Mouse (Mus musculus) right cerebral cortex, postnatal 14 days (tissue): ENCODE data around the gene Ppargc1a.

ENCODE experiments used
- DNase-seq: peaks from one replicate; pipeline ENCODE4 v3.0.0; 2022

Ppargc1a gene

DNA sequence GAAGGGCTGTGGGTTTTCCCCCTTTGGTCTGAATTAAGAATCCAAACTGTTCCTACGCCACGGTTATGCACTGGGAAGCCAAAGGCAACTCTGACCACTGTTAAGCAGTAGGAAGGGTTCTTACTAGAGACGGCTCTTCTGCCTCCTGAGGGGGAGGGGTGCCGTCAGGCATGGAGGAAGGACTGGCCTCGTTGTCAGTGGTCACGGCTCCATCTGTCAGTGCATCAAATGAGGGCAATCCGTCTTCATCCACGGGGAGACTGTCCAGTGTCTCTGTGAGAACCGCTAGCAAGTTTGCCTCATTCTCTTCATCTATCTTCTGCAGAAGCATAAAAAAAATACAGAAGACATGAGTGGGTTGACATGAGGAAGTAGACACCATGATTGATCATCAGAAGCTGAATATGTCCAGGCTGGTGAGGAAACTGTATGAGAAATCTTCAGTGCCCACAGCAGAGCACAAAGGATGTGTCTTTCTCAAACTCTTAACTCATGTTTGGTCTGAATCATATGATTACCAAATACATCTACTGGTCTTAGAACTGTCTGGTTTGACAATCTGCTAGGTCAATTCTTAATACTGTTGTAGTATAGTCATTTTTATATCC lies 69.5 kb downstream of the Ppargc1a start:
- no peak for DNase-seq

DNA sequence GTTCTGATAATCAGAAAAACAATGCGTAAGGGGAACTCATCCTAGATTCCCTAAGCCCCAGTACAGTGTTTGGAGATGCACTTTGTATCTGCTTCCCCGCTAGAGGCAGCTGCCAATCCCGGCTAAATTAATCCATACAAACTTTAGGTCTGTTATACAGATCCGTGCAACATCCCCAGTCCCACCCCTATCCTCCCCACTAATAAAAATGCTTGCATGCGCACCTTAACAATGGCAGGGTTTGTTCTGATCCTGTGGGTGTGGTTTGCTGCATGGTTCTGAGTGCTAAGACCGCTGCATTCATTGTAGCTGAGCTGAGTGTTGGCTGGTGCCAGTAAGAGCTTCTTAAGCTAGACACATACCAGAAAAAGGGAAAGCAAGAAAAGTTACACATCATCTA lies 72.1 kb downstream of the Ppargc1a start:
- no peak for DNase-seq

DNA sequence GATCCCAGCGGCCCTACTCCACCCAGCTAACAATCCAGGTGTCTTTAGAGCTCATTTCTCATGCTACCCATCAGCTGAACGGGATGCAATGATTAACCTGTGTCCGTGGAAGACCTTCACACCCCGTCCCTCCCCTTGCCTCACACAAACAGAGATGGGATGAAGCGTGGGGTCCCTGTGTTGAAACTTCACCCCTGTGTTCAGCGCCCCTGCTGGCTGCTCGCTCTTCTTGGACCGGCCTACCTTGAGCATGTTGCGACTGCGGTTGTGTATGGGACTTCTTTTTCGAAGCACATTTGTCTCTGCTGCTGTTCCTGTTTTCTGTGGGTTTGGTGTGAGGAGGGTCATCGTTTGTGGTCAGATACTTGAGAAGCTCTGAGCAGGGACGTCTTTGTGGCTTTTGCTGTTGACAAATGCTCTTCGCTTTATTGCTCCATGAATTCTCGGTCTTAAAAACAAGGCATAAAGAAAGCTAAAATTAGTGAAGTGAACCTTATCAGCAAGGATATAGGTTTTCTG lies 73.1 kb downstream of the Ppargc1a start:
- DNase-seq: no peak

DNA sequence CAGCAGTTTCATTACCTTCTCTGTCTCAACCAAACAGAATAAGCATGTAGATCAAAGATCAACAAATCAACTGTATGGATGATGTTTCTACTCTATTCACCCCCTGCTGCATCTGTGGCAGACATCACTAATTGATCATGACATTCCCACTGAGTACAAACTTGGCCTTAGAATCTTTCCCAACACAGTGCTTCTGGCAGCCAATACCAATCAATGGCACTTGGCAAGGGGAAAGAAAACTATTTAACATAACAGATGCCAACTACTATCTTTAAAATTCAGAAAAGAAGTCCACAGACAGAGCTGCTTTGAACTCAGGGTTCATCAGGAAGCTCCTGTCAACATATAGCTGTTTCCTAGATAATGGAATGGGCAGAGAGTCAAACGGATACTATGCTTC lies 83.8 kb downstream of the Ppargc1a start:
- no peak for DNase-seq

DNA sequence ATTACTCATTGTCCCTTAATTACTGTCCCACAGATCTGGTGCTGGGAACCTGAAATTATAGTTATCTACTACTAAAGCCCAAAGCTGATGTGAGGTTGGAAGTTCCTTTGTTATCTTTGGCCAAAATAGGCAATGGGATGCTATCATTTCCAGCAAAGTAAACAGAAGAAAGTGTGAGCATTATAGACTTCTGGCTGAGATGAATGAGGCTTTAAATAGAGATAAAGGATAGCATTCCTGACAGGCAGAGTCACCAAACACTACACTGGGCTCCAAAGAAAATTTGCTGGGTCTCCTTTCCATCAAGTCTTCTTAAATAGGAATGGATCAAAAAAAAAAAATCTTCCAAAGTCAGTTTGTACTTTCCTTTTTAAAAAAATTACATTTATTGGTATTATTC lies 87.7 kb downstream of the Ppargc1a start:
- DNase-seq: no peak

DNA sequence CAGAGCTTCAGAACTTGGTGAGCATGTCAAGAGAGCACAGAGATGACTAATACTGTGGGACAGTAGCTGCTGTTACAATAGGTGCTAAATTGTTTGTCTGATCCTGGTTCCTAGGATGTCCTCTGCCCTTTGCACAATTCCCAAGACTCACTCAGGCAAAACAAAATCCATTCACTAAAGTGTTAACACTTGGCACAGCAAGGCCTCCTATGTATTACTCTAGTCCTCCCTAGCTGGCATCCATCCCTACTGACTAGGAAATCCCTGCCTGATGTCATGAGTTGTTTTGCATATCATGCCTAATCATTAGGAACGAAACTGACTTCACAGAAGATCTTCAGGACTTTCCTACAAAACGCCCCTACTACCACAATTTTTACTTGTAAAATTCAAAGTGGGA lies 88.1 kb downstream of the Ppargc1a start:
- no peak for DNase-seq

DNA sequence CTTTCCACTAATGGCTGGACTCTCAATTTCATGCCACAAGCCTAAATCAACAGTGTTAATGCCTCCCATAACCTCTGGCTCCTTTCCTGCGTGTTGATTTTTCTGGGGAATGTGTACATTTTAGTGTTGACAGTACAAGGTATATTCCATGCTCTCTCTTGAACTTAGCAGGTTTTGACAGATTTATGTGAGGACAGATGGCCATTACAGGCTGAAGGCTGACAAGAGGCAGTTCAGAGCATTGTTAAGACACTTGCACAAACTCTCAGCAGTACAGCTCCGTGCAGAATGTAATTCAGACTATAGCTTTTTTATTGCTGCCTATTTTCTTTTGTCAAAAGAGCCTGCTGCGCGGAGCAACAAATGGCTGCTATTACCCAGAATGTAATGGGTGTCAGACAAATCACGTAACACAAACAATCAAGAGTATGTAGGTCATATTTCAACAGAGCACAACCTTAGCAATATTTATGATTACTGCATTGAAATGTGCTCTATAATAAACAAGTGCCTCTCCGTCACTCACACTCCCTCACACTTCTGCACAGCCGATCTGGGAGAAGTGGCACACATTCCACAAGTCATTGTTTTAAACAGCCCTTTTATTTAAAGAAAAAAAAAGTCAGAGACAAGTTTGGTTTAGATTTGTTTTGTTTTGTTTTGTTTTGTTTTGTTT lies 89.1 kb downstream of the Ppargc1a start:
- no peak for DNase-seq

DNA sequence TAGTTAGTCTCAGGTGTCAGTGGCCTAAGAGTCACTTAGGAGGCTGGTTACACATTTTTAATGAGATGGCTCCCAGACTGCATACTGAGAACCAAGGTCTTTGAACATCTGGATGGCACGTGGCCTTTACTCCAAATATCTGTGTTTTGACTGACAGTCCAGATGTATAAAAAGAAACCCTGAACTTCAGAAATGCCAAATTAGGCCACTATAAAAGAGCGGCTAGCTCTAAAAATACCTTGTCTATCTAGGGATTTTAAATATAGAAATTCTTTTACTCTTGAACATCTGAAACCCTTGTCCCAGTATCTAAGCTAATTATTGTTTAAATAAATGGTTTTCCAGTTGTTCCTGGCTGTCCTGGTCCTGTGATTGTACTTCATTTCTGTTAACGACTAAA lies 90.4 kb downstream of the Ppargc1a start:
- no peak for DNase-seq

DNA sequence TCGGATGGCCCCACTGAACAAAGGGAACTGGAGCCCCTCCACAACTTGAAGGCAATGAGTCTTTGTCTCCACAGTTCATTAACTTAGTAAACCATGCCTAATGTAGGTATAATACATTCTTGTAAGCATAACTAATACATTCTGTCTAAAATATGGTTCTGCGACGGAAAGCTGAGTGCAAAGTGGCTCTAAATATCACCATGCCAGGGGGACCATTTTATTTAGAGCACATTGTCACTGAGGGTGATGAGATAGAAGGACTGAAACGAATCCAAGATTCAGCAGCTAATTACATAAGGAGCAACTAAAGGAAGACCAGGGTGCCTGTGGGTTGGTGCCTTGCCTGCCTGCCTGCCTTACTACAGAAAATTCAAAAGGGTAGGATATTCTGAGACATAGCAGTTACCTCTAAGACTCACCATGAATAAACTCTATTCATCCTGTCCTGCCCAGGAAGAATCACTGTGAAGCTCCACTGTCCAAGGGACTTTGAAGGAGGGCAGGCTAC lies 92.4 kb downstream of the Ppargc1a start:
- DNase-seq: no peak

DNA sequence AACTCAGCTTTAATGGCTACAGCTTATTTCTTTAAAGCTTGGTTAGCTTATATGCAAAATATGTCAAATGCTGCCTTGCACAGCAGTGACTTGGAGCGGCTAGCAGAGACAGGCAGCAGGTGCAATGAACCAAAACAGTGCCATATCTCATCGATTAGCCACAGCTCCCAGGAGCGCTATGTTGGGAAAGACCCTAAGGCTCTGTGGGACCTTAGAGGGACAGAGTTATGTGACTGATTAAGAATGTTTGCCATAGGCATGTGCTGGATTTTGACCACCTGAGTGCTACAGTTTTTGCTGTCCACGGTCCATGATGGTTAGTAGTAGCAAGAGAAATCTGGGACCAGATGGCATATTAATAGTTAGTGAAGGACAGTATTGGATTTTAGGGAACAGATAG lies 95.9 kb downstream of the Ppargc1a start:
- no peak for DNase-seq

DNA sequence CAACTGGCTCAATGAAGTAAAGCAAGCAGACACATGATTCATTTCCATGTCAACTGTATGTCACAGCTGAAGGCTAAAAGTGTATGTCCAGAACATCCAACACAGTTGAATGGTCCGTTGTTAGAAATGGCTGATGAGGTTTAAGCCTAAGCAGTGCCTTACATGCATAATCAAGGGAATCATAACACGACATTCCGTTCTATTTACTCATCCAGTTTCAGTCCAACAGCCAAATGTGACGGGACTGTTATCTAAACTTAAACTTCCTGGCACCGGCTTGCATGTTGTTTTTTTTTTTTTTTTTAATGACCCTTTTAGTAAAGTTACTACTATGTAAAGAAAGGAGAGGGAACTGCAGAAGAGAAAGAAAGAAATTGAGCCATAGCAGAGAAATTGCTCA lies 101.5 kb downstream of the Ppargc1a start:
- DNase-seq: no peak

DNA sequence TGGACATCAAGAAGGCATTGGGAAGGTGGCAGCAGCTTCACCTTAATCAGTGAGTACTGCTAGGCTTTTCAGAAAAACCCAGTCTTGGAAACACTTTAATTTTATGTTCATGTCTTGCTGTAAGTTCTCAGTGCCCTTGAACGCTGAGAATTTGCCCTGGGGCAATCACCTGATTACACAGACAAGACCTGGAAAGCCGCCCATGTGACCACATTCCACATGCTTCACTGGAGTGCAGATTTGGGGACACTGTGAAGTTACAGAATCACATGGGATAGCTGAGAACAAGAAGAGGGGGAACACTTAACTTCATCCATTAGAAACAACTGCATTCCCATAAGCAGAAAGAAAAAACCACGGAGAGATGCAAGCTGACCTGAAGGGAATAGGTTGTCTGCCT lies 115.5 kb downstream of the Ppargc1a start:
- no peak for DNase-seq

DNA sequence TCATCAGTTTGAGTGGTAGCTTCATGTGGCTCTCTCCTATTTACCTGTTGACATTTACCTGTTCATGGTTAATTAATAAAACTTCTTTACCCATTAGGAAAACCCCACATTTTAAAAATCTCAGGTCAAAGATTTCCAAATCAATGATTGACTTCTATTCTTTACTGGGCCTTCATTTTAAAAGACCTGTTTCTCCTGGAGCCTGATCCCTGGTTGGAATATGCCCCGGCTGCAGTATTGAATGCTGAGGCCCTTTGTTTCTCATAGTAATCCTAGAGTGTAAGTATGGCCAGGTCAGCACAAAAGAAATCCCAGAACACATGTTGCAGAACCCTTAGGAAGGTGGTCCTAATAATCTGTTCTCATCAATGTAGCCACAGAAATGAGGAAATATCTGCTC lies 119.9 kb downstream of the Ppargc1a start:
- DNase-seq: no peak

DNA sequence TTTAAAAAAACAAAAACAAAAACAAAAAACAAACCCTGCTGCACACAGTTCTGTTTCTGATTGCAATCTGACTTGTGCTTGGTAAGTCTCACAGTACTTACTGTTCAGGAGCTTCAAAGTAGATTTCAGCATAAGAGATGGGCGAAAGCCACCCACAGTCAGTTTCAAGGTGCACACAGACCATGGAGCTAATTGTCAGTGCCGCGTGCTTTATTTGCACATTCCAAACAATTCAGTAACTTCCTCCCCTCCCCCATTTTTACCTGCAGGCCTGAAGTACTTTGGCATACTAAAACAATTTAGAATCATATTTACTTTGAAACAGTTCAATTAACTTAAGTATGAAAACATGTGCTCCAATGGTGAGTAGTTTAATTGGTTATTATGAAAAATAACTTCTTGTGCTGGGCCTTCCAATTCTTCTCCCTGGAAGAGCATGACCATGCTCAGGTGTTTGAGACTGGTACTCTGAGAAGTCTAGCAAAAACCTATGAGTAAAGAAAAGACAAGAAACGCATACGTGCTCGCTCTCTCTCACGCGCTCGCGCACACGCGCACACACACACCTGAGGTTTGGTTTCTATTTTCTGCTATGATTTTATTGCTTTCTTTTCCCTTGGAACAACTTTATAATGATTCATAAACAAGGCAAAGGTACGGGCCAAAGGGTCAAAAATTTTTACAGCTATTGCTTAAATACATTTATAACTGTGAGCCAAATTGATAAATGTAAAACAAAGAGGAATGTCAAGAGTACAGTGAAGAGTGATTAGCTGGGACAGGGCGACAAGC lies 121.0 kb downstream of the Ppargc1a start:
- DNase-seq: no peak

DNA sequence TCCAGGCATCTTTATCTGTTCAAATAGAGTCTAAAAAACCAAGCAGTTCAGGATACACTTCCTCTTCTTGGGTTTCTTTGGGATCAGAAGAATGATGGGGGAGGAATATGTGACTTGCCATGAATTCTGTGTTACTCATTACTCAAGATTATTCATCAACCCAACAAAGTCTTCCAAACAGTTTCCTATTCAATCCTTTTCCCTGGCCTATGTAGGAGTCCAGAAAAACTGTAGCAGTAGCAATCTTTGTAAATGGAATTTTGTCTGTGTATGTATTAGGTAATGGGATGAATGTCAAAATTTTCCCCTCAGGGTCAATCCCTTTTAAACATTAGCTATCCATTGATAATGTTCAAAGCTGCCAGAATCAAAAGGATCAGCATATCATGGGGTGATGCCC lies 121.8 kb downstream of the Ppargc1a start:
- DNase-seq: no peak

DNA sequence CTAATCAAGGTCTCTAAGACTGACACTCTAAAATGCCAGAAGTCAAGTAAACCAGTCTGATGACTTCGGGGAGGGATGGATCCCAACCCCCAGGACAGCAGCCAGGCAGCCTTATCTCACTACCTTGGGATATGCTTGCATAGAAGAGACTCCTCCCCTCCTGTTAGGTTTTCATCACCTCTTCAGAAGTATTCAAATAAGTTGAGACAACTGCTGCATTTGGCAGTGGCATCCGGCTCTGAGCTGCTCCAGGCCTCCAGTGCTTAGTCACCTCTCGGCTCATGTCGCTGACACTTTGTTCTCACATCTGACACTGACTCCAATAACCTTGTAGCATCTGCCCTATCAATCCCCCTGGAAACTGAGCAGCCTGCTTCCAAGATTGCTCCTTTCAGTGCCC lies 127.8 kb downstream of the Ppargc1a start:
- DNase-seq: no peak

DNA sequence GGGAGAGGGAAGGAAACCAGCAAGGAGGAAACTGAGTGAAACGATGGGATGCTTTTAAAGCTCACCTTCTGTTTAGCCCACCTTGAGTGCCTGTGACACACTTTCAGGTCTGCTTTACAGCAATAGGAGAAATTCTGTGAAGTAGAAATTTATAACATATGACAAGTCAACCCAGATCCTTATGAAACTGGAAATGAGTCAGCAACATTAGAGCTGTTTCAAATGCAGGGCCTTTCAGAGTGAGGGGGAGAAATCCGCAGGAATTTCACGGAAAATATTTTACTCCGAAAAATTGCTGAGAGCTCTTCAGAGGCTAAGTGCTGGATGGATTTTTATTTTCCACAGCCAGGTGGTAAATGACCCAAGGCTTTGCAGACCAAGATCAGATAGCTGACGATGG lies 133.6 kb downstream of the Ppargc1a start:
- DNase-seq: no peak

DNA sequence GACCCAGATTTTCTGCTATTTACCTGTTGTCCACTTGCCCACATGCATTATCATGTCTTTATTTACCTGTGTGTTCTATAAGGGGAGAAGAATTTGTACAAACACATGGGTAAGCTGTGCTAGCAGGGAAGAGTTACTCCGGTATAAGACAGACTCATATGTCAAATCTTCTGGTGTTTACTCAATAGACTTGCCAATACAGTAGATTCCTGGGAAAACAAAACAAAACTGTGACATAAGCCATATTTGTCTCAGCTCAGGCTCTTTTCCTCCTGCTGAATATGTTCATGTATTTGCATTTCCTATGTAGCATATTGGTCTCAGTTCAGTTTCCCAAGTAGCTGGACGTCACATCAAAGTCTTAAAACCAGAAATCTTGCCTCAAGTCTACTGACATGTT lies 135.0 kb downstream of the Ppargc1a start:
- no peak for DNase-seq

DNA sequence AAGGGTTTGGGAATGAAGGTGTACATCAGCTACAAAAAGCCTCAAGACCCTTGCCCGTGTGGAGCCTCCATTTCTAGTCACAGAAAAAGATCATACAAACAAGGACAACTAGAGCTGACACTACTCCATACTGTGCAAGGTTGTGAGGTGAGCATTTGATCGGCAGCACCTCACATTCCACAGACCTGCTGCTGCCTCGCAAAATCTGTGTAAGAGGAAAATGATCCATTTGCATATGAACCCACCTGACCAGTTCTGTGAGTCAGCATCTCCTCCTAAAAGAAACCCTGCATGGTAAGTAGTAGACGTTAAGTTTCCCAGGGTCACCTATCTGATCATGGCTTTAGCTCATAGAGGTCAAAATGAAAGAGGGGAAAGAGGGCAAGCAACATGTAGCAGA lies 135.5 kb downstream of the Ppargc1a start:
- DNase-seq: no peak

DNA sequence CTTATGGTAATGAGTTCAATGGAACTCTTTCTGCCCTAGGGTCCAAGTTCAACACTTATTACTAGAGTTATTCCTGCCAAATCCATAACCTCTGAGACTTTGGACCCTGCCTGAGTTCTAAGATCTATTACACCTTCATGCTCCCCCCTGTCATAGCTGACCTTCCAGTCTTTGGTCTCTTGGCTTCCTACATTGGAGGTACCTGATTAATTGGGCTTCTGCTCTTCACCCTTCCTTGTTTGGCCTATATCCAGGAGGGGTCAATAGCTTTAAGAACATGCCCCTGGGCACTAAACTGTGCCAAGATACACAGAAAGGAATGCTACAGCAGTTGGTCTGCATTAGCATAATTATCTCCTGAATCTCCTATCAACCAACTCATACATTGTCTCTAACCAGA lies 141.1 kb downstream of the Ppargc1a start:
- no peak for DNase-seq

DNA sequence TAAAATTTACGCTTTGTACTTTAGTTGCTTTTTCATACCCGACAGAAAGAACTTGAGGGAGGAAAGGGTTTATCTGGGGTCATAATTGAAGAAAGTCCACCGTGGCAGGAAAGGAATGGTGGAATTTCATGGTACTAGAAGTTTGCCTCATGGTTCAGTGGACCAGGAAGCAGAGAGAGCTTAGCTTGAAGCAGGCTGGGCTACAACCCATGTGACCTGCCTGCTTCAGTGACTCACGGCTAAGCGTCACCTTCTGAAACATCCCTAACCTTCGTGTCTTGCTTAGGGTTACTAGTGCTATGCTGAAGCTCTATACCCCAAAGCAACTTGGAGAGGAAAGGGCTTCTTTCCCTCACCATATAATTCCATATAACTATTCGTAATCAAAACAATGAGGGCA lies 151.1 kb downstream of the Ppargc1a start:
- no peak for DNase-seq

DNA sequence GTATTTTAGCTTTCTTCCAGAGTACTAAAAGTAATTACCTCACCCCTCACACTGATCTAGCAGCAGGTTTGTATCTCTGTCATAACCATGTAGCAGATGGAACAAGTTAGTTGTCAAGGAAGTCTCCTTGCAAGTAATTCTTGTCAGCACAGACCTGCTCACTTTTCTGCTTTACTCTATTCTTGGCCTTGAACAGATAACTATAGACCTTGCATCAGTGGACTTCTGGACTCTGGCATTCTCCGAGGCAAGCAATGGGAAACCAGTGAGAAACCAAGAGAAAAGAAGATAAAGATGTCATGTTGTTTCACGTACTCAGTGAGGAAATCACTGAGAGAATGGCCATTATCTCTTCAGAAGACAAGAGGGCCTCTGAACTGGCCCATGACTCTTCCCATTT lies 152.1 kb downstream of the Ppargc1a start:
- no peak for DNase-seq

DNA sequence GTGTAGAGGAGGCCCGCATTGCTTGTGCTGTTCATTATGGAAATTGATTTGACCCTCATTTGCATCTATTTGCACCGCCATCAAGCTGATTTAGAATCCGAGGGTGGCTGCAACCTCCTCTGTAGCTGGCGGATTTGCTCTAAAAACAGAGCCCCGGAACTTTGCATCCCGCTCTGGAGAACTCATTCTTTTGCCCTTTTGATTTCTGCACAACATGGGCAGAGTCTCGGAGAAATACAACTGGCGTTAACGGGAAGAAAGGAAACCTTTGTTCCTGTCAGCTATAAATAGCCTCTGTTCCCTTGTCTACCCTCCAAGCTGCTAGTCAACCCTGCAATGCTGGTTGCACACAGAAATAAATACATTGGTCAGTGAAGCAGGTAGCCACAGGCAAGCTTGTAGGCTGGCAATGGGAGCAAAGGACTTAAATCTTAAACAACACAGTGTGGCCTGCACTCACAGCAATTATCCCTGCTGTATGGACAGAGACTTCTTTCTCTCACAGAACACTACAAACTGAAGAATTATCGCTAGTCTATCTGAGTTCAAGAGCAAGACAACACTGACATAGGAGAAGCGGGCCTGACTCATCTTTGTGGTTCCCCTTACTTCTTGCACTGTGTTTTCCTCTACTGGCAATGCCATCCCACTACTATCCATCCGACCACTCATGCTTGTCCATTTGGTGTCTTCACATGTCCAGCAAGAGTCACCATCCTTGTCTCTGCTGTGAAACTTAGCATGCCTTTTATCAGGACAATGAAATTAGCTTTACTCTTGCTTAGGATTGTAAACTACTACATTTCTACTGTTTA lies 155.0 kb downstream of the Ppargc1a start:
- no peak for DNase-seq
